Mouse (Mus musculus) testis, adult 2 months (tissue): ENCODE data around the gene R3hdm2. TPM values are rescaled to one million over a fixed set of nuclear protein-coding genes. Genes with fewer than 3 reads are reported as not detected.
A peak's percentile ranks its signal among the peaks of the same experiment; 100 is the strongest.

Experiments used
- H3K27ac ChIP-seq: fragments of 200-500 bp; 2 replicates; pipeline ENCODE4 v1.5.1; 2012; ENCODE audit warnings: low read depth, low read length; ENCODE audit not compliant: control insufficient read depth, insufficient read depth
- H3K27me3 ChIP-seq: fragments of 200-500 bp; 2 replicates; pipeline ENCODE4 v1.6.1; 2012; ENCODE audit warnings: mild to moderate bottlenecking, low read length, moderate library complexity; ENCODE audit not compliant: control insufficient read depth, insufficient read depth
- H3K36me3 ChIP-seq: fragments of 200-500 bp; 2 replicates; pipeline ENCODE4 v1.6.1; 2012; ENCODE audit warnings: mild to moderate bottlenecking, low read length; ENCODE audit not compliant: control insufficient read depth, insufficient read depth
- H3K4me1 ChIP-seq: fragments of 200-500 bp; 2 replicates; pipeline ENCODE4 v1.6.1; 2012; ENCODE audit warnings: low read length; ENCODE audit not compliant: control insufficient read depth, insufficient read depth
- H3K4me3 ChIP-seq: fragments of 200-500 bp; 2 replicates; pipeline ENCODE4 v1.5.1; 2012; ENCODE audit warnings: low read depth, mild to moderate bottlenecking, low read length, moderate library complexity, mixed read lengths; ENCODE audit not compliant: control insufficient read depth
- CTCF ChIP-seq: fragments of 200-500 bp; IDR thresholded peaks from 2 replicates; pipeline ENCODE4 v1.5.1; 2012; ENCODE audit warnings: low read depth, mild to moderate bottlenecking, inconsistent platforms, low read length, moderate library complexity; ENCODE audit not compliant: control insufficient read depth, insufficient read depth, insufficient replicate concordance
- POLR2A ChIP-seq: fragments of 200-500 bp; IDR thresholded peaks from 2 replicates; pipeline ENCODE4 v1.6.1; 2012; ENCODE audit warnings: low read depth, mild to moderate bottlenecking, inconsistent platforms, low read length, moderate library complexity; ENCODE audit not compliant: control insufficient read depth
- polyA plus RNA-seq: library from polyadenylated mRNA; depleted of rRNA; stranded (reverse); fragments of >200 nt; gene quantifications from 2 replicates; pipeline ENCODE4 v1.2.3, GENCODE M21; 2012

Gene R3hdm2
- polyA plus RNA-seq, 1 experiment: 56.0 TPM

GRCm38 (mm10) chr10:127531548-127531947, 151.4 kb downstream of the R3hdm2 start:
- Histone ChIP-seq H3K36me3 (no peaks in the 10 kb centered on the region), H3K4me1 (peaks cover 10% of the 10 kb centered on the region), H3K4me3 (no peak overlapping the region), H3K27me3 (peaks cover 3% of the 10 kb centered on the region), H3K27ac (no peak overlapping the region)
- no peak for TF ChIP-seq POLR2A

DNA sequence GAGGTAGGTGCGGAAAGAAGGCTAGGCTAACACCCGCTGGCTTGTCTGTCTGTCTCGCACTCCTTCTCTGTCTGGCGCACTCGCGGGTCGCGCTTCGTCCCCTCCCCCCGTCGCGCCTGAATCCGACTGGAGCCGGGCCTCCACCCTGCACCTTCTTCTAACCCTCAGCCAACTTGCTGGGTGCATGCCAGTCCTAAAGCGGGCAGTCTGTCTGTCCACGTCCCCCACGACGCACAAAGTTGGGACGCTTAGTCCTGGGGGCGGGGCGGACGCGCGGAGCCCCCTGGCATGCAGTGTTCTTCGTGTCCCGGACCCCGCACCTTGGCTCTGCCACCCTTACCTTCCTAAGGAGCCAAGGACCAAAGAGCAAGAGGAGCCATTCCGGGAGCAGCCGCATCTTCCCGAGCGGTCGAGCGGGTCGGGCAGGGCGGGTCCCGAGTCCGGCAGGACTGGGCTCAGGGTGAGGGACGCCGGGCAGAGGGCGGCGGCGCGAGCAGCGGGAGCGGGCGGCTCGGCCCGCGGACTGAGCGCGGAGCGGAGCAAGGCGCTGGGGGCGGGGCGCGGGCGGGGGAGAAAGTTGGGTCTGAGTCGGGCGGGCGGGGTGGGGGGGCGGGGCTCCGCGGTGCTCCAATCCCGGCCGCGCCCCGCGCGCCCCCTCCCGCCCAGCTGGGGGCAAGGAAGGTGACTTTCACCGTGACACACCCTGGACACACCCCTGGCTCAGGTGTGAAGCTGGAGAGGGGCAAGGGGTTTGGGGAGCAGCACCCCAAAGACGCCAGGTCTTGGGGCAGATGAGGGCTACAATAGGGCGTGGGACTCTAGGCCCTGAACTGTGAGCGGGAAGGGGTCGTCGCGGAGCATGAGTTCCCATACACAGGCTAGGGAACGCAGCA, 154.2 kb downstream of the R3hdm2 start, which contains the start of gene Nxph4:
Gene Nxph4 (minus strand): TSS at position 524 of the 893 bp plus-strand sequence.
- no peaks in the 10 kb centered on the region for H3K36me3 ChIP-seq
- no peak within 1 kb of the TSS for H3K27ac ChIP-seq
- H3K27me3 ChIP-seq: peaks cover 3% of the 10 kb centered on the region
- TF ChIP-seq CTCF (no peak), POLR2A (no peak)
- H3K4me1 ChIP-seq: peaks cover 10% of the 10 kb centered on the region
- H3K4me3 ChIP-seq: peak within 1 kb of the TSS; percentile 59

DNA sequence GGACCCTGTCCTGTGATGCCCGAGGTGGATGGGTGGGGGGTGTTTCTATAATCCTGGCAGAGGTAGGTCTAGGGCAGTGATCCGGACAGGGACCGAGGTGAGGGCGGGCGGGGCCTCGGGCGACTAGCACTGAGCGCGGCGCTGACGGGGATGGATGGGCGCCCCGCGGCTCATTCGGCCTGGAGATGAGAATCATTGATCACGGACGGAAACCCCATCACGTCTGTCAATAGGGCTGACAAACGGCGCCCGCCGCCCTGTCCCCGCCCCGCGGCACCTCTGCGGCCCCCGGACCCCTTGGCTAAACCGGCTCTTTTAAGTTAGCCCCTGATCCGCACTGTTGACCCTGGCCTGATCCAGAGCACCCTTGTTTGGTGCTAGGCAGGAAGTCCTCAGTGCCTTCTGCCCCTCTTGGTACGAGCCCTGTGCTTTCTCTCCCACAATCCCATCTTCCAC, 154.8 kb downstream of the R3hdm2 start:
- no peak overlapping the region for H3K27ac ChIP-seq
- H3K36me3 ChIP-seq: no peaks in the 10 kb centered on the region
- no peak overlapping the region for H3K4me3 ChIP-seq
- H3K4me1 ChIP-seq: peaks cover 10% of the 10 kb centered on the region
- TF ChIP-seq POLR2A: no peak
- no peak for TF ChIP-seq CTCF
- H3K27me3 ChIP-seq: peaks cover 3% of the 10 kb centered on the region

DNA sequence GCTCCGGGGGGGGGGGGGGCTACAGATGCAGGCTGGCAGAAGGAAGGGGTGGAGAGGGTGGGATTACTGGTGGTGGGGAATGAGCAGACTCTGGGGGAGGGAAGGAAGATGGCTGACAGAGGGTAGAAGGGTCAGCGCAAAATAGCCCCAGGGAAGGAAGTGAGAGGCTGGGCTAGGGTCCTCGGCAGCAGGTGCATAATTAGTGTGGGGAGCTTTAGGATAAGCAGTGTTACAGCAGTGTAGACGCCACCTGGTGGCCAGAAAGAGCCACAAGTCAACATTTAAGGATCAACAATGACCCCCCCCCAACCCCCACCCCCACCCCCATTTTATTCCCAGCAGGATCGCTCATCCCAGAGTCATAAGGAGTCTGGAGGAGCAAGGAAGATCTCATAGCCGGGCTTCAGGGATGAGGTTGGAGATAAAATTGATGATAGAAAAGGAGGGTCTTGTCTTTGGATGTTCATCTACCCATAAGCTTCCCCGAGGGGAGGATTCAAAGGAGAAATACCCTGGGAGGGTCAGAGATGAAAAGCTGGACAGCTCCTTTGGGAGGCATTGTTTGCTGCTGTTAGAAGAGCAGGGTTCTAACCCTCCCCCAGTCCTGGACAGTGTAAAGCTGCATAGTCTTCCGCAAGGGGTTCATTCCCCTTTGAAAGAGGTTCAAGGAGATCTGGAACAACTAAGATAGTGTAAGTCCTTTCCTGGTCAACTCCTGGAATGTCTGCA, 156.6 kb downstream of the R3hdm2 start:
- H3K36me3 ChIP-seq: no peaks in the 10 kb centered on the region
- H3K4me1 ChIP-seq: peaks cover 10% of the 10 kb centered on the region
- no peak overlapping the region for H3K27ac ChIP-seq
- H3K4me3 ChIP-seq: no peak overlapping the region
- TF ChIP-seq POLR2A (no peak), CTCF (peak; percentile 12; the same call in 1 of the 2 replicates)
- H3K27me3 ChIP-seq: peaks cover 3% of the 10 kb centered on the region

DNA sequence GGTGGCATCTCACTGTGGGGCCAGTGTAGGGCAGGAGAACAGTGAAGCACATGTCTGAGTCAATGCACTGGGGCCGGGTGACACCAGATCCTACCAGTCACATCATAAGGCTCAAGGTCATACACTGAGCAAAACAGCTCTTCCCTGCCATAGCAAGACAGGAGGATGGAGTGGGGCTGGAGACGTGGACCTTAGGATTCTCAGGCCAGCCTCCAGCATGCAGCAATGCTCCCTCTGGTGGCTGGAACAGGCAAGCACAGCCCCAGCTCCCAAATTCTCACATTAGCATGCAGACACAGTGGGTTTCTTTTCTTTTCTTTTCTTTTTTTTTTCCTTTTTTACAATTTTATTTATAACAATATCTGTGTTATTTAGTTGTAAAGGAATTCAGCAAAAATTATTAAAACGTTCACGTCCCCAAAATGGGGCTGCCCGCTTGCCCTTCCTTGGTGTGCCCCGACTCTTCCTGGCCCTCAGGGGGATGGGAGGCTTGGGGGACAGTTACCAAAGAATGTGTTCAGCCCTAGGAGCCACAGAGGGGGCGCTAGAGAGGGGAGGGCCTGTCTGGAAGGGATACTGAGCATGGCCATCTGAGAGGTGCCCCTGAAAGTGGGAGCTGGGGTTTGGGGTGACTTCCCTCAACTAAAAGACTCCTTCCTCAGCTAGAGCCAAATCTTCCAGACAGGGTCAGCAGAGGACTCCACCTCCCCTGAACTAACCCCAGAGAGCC, 157.9 kb downstream of the R3hdm2 start:
- Histone ChIP-seq H3K27ac (no peak overlapping the region), H3K4me3 (no peak overlapping the region), H3K36me3 (no peaks in the 10 kb centered on the region), H3K4me1 (peaks cover 10% of the 10 kb centered on the region), H3K27me3 (peaks cover 3% of the 10 kb centered on the region)
- TF ChIP-seq POLR2A (no peak), CTCF (peak; percentile 87)

- Histone ChIP-seq H3K4me3 (no peak overlapping the region), H3K36me3 (no peaks in the 10 kb centered on the region), H3K27ac (no peak overlapping the region), H3K4me1 (no peaks in the 10 kb centered on the region), H3K27me3 (no peaks in the 10 kb centered on the region)
- no peak for TF ChIP-seq POLR2A
- TF ChIP-seq CTCF: no peak
Measured at GRCm38 (mm10) chr10:127541510-127541909, 161.4 kb downstream of the R3hdm2 start.

- TF ChIP-seq CTCF (no peak), POLR2A (no peak)
- no peak overlapping the region for H3K4me3 ChIP-seq
- no peaks in the 10 kb centered on the region for H3K4me1 ChIP-seq
- H3K27me3 ChIP-seq: no peaks in the 10 kb centered on the region
- H3K36me3 ChIP-seq: no peaks in the 10 kb centered on the region
- no peak overlapping the region for H3K27ac ChIP-seq
Measured at GRCm38 (mm10) chr10:127542084-127542483, 162.0 kb downstream of the R3hdm2 start.
